Mouse (Mus musculus): ENCODE measurements around the gene Adpgk. TPM values are rescaled to one million over a fixed set of nuclear protein-coding genes. Genes with fewer than 3 reads are reported as not detected.
A peak's percentile ranks its signal among the peaks of the same experiment; 100 is the strongest.

The Adpgk gene
- total and polyA plus RNA-seq, 3 experiments, result 26.2 to 29.8 TPM; not detected in 1

DNA sequence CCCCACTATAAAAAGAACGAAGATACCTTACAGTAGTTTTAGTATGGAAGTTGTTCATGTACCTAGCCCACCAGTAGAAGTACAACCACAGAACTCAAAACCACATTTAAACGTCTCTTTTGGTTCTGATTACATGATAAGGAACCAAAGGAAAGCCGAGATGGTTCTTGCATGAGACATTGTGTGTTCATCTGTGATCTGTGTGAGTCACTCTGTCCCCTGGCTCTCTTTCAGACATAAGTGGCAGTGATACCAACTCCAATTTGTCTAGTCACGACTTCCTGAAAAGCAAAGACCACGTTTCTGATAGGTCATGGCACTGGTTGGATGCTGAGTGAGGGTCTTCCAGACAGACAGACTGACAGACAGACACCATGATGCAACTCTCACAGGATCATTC, 77.9 kb downstream of the Adpgk start:
- TF ChIP-seq ZMIZ1 (IDR thresholded peaks at IDR 0.05; ENCODE audit: low read depth, low read length) (no peak), POLR2AphosphoS5 (IDR thresholded peaks at IDR 0.05; ENCODE audit: borderline replicate concordance, low read depth, low read length) (no peak), TBP (IDR thresholded peaks at IDR 0.05; ENCODE audit: low read depth, low read length) (no peak), CHD1 (IDR thresholded peaks at IDR 0.05; ENCODE audit: low read depth, low read length) (no peak), EP300 (IDR thresholded peaks at IDR 0.05; ENCODE audit: low read depth in 1 of 2, low read length in 2 of 2) (no peak), GATA1 (IDR thresholded peaks at IDR 0.05; ENCODE audit: low read depth, low read length) (0 out of 2 replicates have a peak, but pooled peaks have one; percentile 4)
- no peak overlapping the region for H3K9ac ChIP-seq (ENCODE audit: control insufficient read depth, low read depth, low read length, poor library complexity, severe bottlenecking)

DNA sequence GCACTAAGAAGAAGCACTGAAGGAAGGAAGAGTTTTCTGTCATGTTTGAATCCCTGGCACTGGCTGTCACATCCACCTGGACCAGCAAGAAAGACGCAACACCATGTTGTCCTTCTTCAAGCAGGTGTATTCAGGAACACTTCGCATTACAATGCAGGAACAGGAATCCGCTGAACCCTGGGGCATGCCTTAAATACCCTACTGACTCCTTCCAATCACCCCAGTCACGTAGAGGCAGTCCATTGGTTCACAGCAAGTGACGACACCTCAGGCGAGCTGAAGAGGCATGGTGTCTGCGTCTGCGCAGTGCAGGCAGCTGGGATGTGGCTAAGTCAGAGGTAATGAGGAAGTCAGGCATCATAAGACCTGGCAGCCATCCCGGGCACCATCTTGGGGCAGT, 78.3 kb downstream of the Adpgk start:
- H3K79me2 ChIP-seq (ENCODE audit: control insufficient read depth, insufficient read depth, low read length, poor library complexity), result no peaks in the 10 kb centered on the region
- H3K9ac ChIP-seq (ENCODE audit: control insufficient read depth, low read depth, low read length, poor library complexity, severe bottlenecking), result no peak overlapping the region
- no peak overlapping the region for H3K27ac ChIP-seq (ENCODE audit: control insufficient read depth, low read depth, low read length)
- TF ChIP-seq NRF1 (IDR thresholded peaks at IDR 0.05; ENCODE audit: insufficient read depth, low read depth, low read length, poor library complexity, severe bottlenecking), result no peak
- no peak for TF ChIP-seq BHLHE40 (IDR thresholded peaks at IDR 0.05; ENCODE audit: borderline replicate concordance, low read depth, low read length)
- TF ChIP-seq POLR2A (IDR thresholded peaks at IDR 0.05; ENCODE audit: control insufficient read depth in 1 of 2, insufficient read depth in 1 of 2, low read depth in 1 of 2, low read length in 2 of 2, poor library complexity in 1 of 2), result no peak
- no peak for TF ChIP-seq ELF1 (IDR thresholded peaks at IDR 0.05; ENCODE audit: low read depth, low read length)
- TF ChIP-seq EP300 (IDR thresholded peaks at IDR 0.05; ENCODE audit: low read depth in 1 of 2, low read length in 2 of 2), result no peak
- TF ChIP-seq MXI1 (IDR thresholded peaks at IDR 0.05; ENCODE audit: low read depth, low read length), result no peak
- TF ChIP-seq E2F4 (IDR thresholded peaks at IDR 0.05; ENCODE audit: borderline replicate concordance, low read depth, low read length), result no peak
- TF ChIP-seq USF1 (IDR thresholded peaks at IDR 0.05; ENCODE audit: low read depth, low read length), result no peak
- TF ChIP-seq KAT2A (conservative IDR thresholded peaks at IDR 0.05; ENCODE audit: low read depth, low read length), result no peak
- no peak for TF ChIP-seq CTCF (IDR thresholded peaks at IDR 0.05 in 2 of 3, conservative IDR thresholded peaks at IDR 0.05 in 1 of 3; ENCODE audit: control insufficient read depth in 1 of 3, insufficient read depth in 1 of 3, low read depth in 2 of 3, low read length in 3 of 3, poor library complexity in 1 of 3, severe bottlenecking in 1 of 3)
- no peak for TF ChIP-seq TAL1 (IDR thresholded peaks at IDR 0.05; ENCODE audit: low read length)
- TF ChIP-seq GATA1 (IDR thresholded peaks at IDR 0.05; ENCODE audit: low read depth, low read length), result no peak
- TF ChIP-seq SMC3 (IDR thresholded peaks at IDR 0.05; ENCODE audit: low read depth, low read length), result no peak
- TF ChIP-seq UBTF (IDR thresholded peaks at IDR 0.05; ENCODE audit: borderline replicate concordance, insufficient read depth, low read depth, low read length), result no peak
- TF ChIP-seq SIN3A (IDR thresholded peaks at IDR 0.05; ENCODE audit: low read length), result no peak
- no peak for TF ChIP-seq RCOR1 (IDR thresholded peaks at IDR 0.05; ENCODE audit: low read depth, low read length)
- TF ChIP-seq POLR2AphosphoS2 (IDR thresholded peaks at IDR 0.05; ENCODE audit: low read length), result no peak
- TF ChIP-seq TBP (IDR thresholded peaks at IDR 0.05; ENCODE audit: low read depth, low read length), result no peak
- no peak for TF ChIP-seq GABPA (IDR thresholded peaks at IDR 0.05; ENCODE audit: low read depth, low read length)
- H3K4me3 ChIP-seq (ENCODE audit: control insufficient read depth in 1 of 2, insufficient read depth in 1 of 2, low read depth in 2 of 2, low read length in 2 of 2), result no peak overlapping the region
- no peaks in the 10 kb centered on the region; the same call in 1 of the 2 replicates for H3K9me3 ChIP-seq (replicated peaks; ENCODE audit: insufficient read depth, low read length)
- no peaks in the 10 kb centered on the region for H3K4me1 ChIP-seq (ENCODE audit: control insufficient read depth in 1 of 2, insufficient read depth in 2 of 2, low read length in 2 of 2)
- no peaks in the 10 kb centered on the region for H3K27me3 ChIP-seq (ENCODE audit: control insufficient read depth in 1 of 2, insufficient read depth in 2 of 2, low read length in 2 of 2)
- DNase-seq (ENCODE audit: low read depth, low spot score), result no peak
- no peaks in the 10 kb centered on the region for H3K36me3 ChIP-seq (ENCODE audit: control insufficient read depth in 1 of 2, insufficient read depth in 2 of 2, low read length in 2 of 2)

More for the DNA sequence above, 77.9 kb downstream of the Adpgk start:
- Histone ChIP-seq H3K79me2 (ENCODE audit: control insufficient read depth, insufficient read depth, low read length, poor library complexity) (no peaks in the 10 kb centered on the region), H3K4me3 (ENCODE audit: control insufficient read depth in 1 of 2, insufficient read depth in 1 of 2, low read depth in 2 of 2, low read length in 2 of 2) (no peak overlapping the region), H3K9me3 (replicated peaks; ENCODE audit: insufficient read depth, low read length) (no peaks in the 10 kb centered on the region; the same call in 1 of the 2 replicates), H3K4me1 (ENCODE audit: control insufficient read depth in 1 of 2, insufficient read depth in 2 of 2, low read length in 2 of 2) (no peaks in the 10 kb centered on the region), H3K27me3 (ENCODE audit: control insufficient read depth in 1 of 2, insufficient read depth in 2 of 2, low read length in 2 of 2) (no peaks in the 10 kb centered on the region), H3K36me3 (ENCODE audit: control insufficient read depth in 1 of 2, insufficient read depth in 2 of 2, low read length in 2 of 2) (no peaks in the 10 kb centered on the region), H3K27ac (ENCODE audit: control insufficient read depth, low read depth, low read length) (no peak overlapping the region)
- peak; percentile 44 for DNase-seq (ENCODE audit: low read depth, low spot score)

Other genes with a start within 250 kb of the Adpgk start
- 4.0 and 5.1 TPM in 2 replicates for gene Bbs4, start 62.0 kb downstream of the Adpgk start, total RNA-seq (2012; rRNA removed)
- gene Bbs4, start 62.0 kb downstream of the Adpgk start, polyA plus RNA-seq (2012; ENCODE audit: insufficient read depth in 1 of 2, insufficient read length in 2 of 2, low read depth in 1 of 2, low replicate concordance in 2 of 2, missing spikeins in 1 of 2), result 1 to 10 TPM in 1 of 2 experiments, not detected in 1; 5.6 TPM
- gene Arih1, start 195.1 kb downstream of the Adpgk start, total RNA-seq (2012; rRNA removed), result 46.5 and 47.6 TPM in 2 replicates
- gene Arih1, start 195.1 kb downstream of the Adpgk start, polyA plus RNA-seq (2012; ENCODE audit: insufficient read depth in 1 of 2, insufficient read length in 2 of 2, low read depth in 1 of 2, low replicate concordance in 2 of 2, missing spikeins in 1 of 2), result 10 to 100 TPM; 48.4 to 60.4 TPM
- gene Hexa, start 248.0 kb downstream of the Adpgk start, total RNA-seq (2012; rRNA removed), result 38.0 and 44.3 TPM in 2 replicates
- gene Hexa, start 248.0 kb downstream of the Adpgk start, polyA plus RNA-seq (2012; ENCODE audit: insufficient read depth in 1 of 2, insufficient read length in 2 of 2, low read depth in 1 of 2, low replicate concordance in 2 of 2, missing spikeins in 1 of 2), result 10 to 100 TPM in 1 of 2 experiments, not detected in 1; 54.0 TPM
- 0.23 and 0.50 TPM in 2 replicates for gene Tmem202, start 248.3 kb downstream of the Adpgk start, total RNA-seq (2012; rRNA removed)
- not detected for gene Tmem202, start 248.3 kb downstream of the Adpgk start, polyA plus RNA-seq (2012; ENCODE audit: insufficient read depth in 1 of 2, insufficient read length in 2 of 2, low read depth in 1 of 2, low replicate concordance in 2 of 2, missing spikeins in 1 of 2)